15 mouse cellular contexts compared by ENCODE assay signal in the genomic region with DNA sequence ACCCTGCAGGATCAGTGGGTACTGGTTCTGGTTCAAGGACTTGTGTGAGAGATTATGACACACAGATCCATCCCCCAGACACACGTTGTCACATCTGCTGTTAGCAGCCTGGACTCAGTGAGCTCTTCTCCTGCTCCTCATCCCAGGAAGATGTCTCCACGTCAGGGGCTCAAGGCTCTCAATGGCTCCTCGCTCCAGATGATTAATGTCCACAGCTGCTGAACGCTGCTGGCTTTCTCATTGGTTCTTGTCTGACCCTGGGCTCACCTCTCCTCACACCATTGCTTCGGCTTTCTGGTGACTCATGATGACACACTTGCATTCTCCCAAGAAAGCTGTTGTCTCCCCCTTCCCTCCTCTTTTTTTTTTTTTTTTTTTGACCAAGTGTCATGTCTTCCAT.
DNase-seq lines count a peak whose midpoint lies in the region; ATAC-seq and TF ChIP-seq lines count a peak whose summit lies in the region.
"Had no signal": no experiment of that assay in that cellular context is flagged by ENCODE, and none has a peak within 500 bp of the region (broad histone marks: within the 10 kb centered on the region; RNA-seq: fewer than 3 reads in every experiment).

No protein-coding gene starts in this region.

- H3K36me3 ChIP-seq in lung, embryonic 14.5 days (ENCODE audit: insufficient read depth): no peaks in the 10 kb centered on the region
- no peaks in the 10 kb centered on the region for H3K36me3 ChIP-seq in forebrain, embryonic 15.5 days
- H3K36me3 ChIP-seq: heart, embryonic 13.5 days; hindbrain, embryonic 15.5 days had no signal

- no peak overlapping the region for H3K4me3 ChIP-seq in gastrocnemius, adult 2 months
- no peak overlapping the region for H3K4me3 ChIP-seq in lung, embryonic 14.5 days (ENCODE audit: low read depth, low read length)
- H3K4me3 ChIP-seq in forebrain, embryonic 15.5 days: no peak overlapping the region
- H3K4me3 ChIP-seq: heart, embryonic 13.5 days; hindbrain, embryonic 15.5 days had no signal

- no peaks in the 10 kb centered on the region for H3K9me3 ChIP-seq in lung, embryonic 14.5 days (ENCODE audit: low read depth, low read length)
- H3K9me3 ChIP-seq in forebrain, embryonic 15.5 days: no peaks in the 10 kb centered on the region
- H3K9me3 ChIP-seq: heart, embryonic 13.5 days; hindbrain, embryonic 15.5 days had no signal

- WGBS in lung, embryonic 14.5 days: 26% methylated on average over 5 of the region's 5 CpGs
- 80% methylated on average over 5 of the region's 5 CpGs for WGBS in forebrain, embryonic 15.5 days

- intact Hi-C loops in gastrocnemius, adult 2 months (cut with DNase I): no loop called here

- peaks cover 14% of the 10 kb centered on the region; the same call in 1 of the 2 replicates for H3K4me1 ChIP-seq in lung, embryonic 14.5 days (ENCODE audit: insufficient read depth)
- peaks cover 4% of the 10 kb centered on the region; the same call in 1 of the 2 replicates for H3K4me1 ChIP-seq in forebrain, embryonic 15.5 days

- H3K27ac ChIP-seq in gastrocnemius, adult 2 months: peak overlapping the region; percentile 64
- no peak overlapping the region for H3K27ac ChIP-seq in lung, embryonic 14.5 days (ENCODE audit: low read depth)
- H3K27ac ChIP-seq in forebrain, embryonic 15.5 days (replicated peaks): no peak overlapping the region
- H3K27ac ChIP-seq: hindbrain, embryonic 15.5 days had no signal

- ATAC-seq in lung, embryonic 14.5 days (ENCODE audit: insufficient read depth): no peak
- ATAC-seq in forebrain, embryonic 15.5 days (replicated peaks): no peak
- ATAC-seq: forebrain, embryonic 14.5 days had no signal

- DNase-seq in gastrocnemius, adult 2 months: no peak
- DNase-seq in gastrocnemius, postnatal 4 days (ENCODE audit: low spot score in 2 of 2): no peak
- peak; percentile 35 for DNase-seq in lung, embryonic 14.5 days
- DNase-seq in lung, postnatal 36 days: no peak
- peak; percentile 82 for DNase-seq in NIH3T3 (ENCODE audit: low read depth)
- DNase-seq in mesoderm, embryonic 11.5 days (ENCODE audit: low read depth, low spot score): peak; percentile 74
- no peak for DNase-seq in liver
- DNase-seq: cerebellum, postnatal 14 days; layer of hippocampus, adult 9-11 months had no signal

- no peak overlapping the region for H3K4me2 ChIP-seq in lung, embryonic 14.5 days
- H3K4me2 ChIP-seq in forebrain, embryonic 15.5 days (replicated peaks): no peak overlapping the region
- H3K4me2 ChIP-seq: heart, embryonic 13.5 days; hindbrain, embryonic 15.5 days; liver, embryonic 11.5 days; midbrain, embryonic 11.5 days had no signal

- no peak overlapping the region for H3K9ac ChIP-seq in lung, embryonic 14.5 days
- H3K9ac ChIP-seq in forebrain, embryonic 15.5 days (replicated peaks): no peak overlapping the region
- H3K9ac ChIP-seq: hindbrain, embryonic 15.5 days had no signal

- no peaks in the 10 kb centered on the region for H3K27me3 ChIP-seq in lung, embryonic 14.5 days (ENCODE audit: insufficient read depth, low read length)
- H3K27me3 ChIP-seq in forebrain, embryonic 15.5 days: no peaks in the 10 kb centered on the region
- H3K27me3 ChIP-seq: heart, embryonic 13.5 days; hindbrain, embryonic 15.5 days had no signal

- TF ChIP-seq CTCF in gastrocnemius, adult 2 months (IDR thresholded peaks at IDR 0.05): no peak
- TF ChIP-seq CTCF in lung, embryonic 14.5 days (IDR thresholded peaks at IDR 0.05; ENCODE audit: low read depth): no peak

Comparison
In these comparisons a context has a peak if more than half of its experiments do, and no peak if none do; other contexts are left out.
1. DNase-seq: peak in lung, embryonic 14.5 days (single experiment), NIH3T3 (single experiment) and mesoderm, embryonic 11.5 days (single experiment); none in gastrocnemius, adult 2 months (single experiment), gastrocnemius, postnatal 4 days (0 of 2), lung, postnatal 36 days (single experiment) and liver (single experiment).